Mouse (Mus musculus) CH12.LX (cell line): Measurements from ENCODE around the gene Ndufa7. TPM values are rescaled to one million over a fixed set of nuclear protein-coding genes. Genes with fewer than 3 reads are reported as not detected.

ENCODE experiments used
- DNase-seq: peaks from one replicate; pipeline ENCODE4 v3.0.0-alpha.2; 2013; ENCODE audit errors: extremely low read depth
- H3K27ac ChIP-seq: 2 replicates; pipeline ENCODE4 v1.5.1; 2012; ENCODE audit warnings: low read depth, mild to moderate bottlenecking, control low read depth, moderate library complexity; ENCODE audit not compliant: insufficient read depth
- H3K27me3 ChIP-seq: replicated peaks from 2 replicates; pipeline ENCODE3; 2012; ENCODE audit warnings: inconsistent platforms
- H3K36me3 ChIP-seq, 2 experiments: replicated peaks in 1 of 2; 2 replicates each; pipeline versions ENCODE3 to v1.6.1; 2012; ENCODE audit warnings: inconsistent platforms in 1 of 2, low read length in 1 of 2, mild to moderate bottlenecking in 1 of 2, mixed read lengths in 1 of 2, moderate library complexity in 1 of 2; ENCODE audit not compliant: control insufficient read depth in 1 of 2, insufficient read depth in 1 of 2
- H3K4me1 ChIP-seq, 2 experiments: 2 replicates each; pipeline ENCODE4 v1.6.1; 2012; ENCODE audit warnings: inconsistent platforms in 1 of 2, moderate library complexity in 1 of 2; ENCODE audit not compliant: insufficient read depth in 2 of 2, control insufficient read depth in 1 of 2
- H3K4me2 ChIP-seq: 2 replicates; pipeline ENCODE4 v1.6.1; 2012; ENCODE audit warnings: low read depth, mild to moderate bottlenecking, control low read depth; ENCODE audit not compliant: poor library complexity, insufficient read depth, severe bottlenecking
- H3K4me3 ChIP-seq, 3 experiments: fragments of 150-350 bp in 1 of 3; sonication (generic) in 1 of 3; replicated peaks in 1 of 3; 2 replicates each; pipeline versions ENCODE3 to v1.5.1; 2011 to 2012; ENCODE audit warnings: low read depth in 2 of 3, low read length in 2 of 3, mild to moderate bottlenecking in 2 of 3, moderate library complexity in 2 of 3, control low read depth in 1 of 3, improper control_type of control experiment in 1 of 3, inconsistent platforms in 1 of 3, mixed read lengths in 1 of 3; ENCODE audit not compliant: poor library complexity in 1 of 3
- H3K79me2 ChIP-seq: replicated peaks from 2 replicates; pipeline ENCODE4 v1.6.1; 2012; ENCODE audit warnings: mild to moderate bottlenecking, moderate library complexity; ENCODE audit not compliant: control insufficient read depth, poor library complexity, insufficient read depth, severe bottlenecking; ENCODE audit errors: extremely low read depth
- H3K9ac ChIP-seq: 2 replicates; pipeline ENCODE4 v1.6.1; 2012; ENCODE audit warnings: low read depth, mild to moderate bottlenecking, control low read depth, moderate library complexity; ENCODE audit not compliant: insufficient read depth
- H3K9me3 ChIP-seq: replicated peaks from 2 replicates; pipeline ENCODE3; 2012; ENCODE audit warnings: low read length, inconsistent platforms, mixed read lengths
- CHD1 ChIP-seq: IDR thresholded peaks from 2 replicates; pipeline ENCODE4 v1.6.1; 2012; ENCODE audit warnings: low read depth, low read length, improper control_type of control experiment, inconsistent platforms
- CTCF ChIP-seq, 2 experiments: IDR thresholded peaks in 1 of 2; conservative IDR thresholded peaks in 1 of 2; 2 replicates each; pipeline ENCODE4 v1.5.1; 2011 to 2012; ENCODE audit warnings: low read depth in 2 of 2, low read length in 2 of 2, improper control_type of control experiment in 1 of 2, inconsistent platforms in 1 of 2, mild to moderate bottlenecking in 1 of 2, moderate library complexity in 1 of 2
- E2F4 ChIP-seq: IDR thresholded peaks from 2 replicates; pipeline ENCODE4 v1.6.1; 2011; ENCODE audit warnings: low read depth, low read length, improper control_type of control experiment; ENCODE audit not compliant: insufficient replicate concordance
- ELF1 ChIP-seq: IDR thresholded peaks from 2 replicates; pipeline ENCODE4 v1.6.1; 2014; ENCODE audit warnings: low read depth, mild to moderate bottlenecking, inconsistent platforms, low read length, improper control_type of control experiment
- EP300 ChIP-seq: IDR thresholded peaks from 2 replicates; pipeline ENCODE4 v1.6.1; 2011; ENCODE audit warnings: low read length, improper control_type of control experiment
- JUND ChIP-seq: conservative IDR thresholded peaks from 2 replicates; pipeline ENCODE4 v1.6.1; 2011; ENCODE audit warnings: low read depth, low read length, improper control_type of control experiment
- KAT2A ChIP-seq: IDR thresholded peaks from 2 replicates; pipeline ENCODE4 v1.6.1; 2012; ENCODE audit warnings: low read length, improper control_type of control experiment, inconsistent platforms; ENCODE audit not compliant: insufficient replicate concordance
- MAFK ChIP-seq: IDR thresholded peaks from 2 replicates; pipeline ENCODE4 v1.6.1; 2011; ENCODE audit warnings: low read length, improper control_type of control experiment; ENCODE audit not compliant: insufficient replicate concordance
- MAZ ChIP-seq: IDR thresholded peaks from 2 replicates; pipeline ENCODE4 v1.6.1; 2012; ENCODE audit warnings: low read depth, mild to moderate bottlenecking, inconsistent platforms, low read length, improper control_type of control experiment, moderate library complexity
- MEF2A ChIP-seq: IDR thresholded peaks from 2 replicates; pipeline ENCODE4 v1.6.1; 2014; ENCODE audit warnings: low read depth, mild to moderate bottlenecking, inconsistent platforms, low read length, improper control_type of control experiment, borderline replicate concordance
- MXI1 ChIP-seq: IDR thresholded peaks from 2 replicates; pipeline ENCODE4 v1.6.1; 2011; ENCODE audit warnings: mild to moderate bottlenecking, low read depth, low read length, improper control_type of control experiment
- NRF1 ChIP-seq: IDR thresholded peaks from 2 replicates; pipeline ENCODE4 v1.6.1; 2014; ENCODE audit warnings: low read depth, mild to moderate bottlenecking, inconsistent platforms, low read length, improper control_type of control experiment, moderate library complexity
- POLR2A ChIP-seq: IDR thresholded peaks from 2 replicates; pipeline ENCODE4 v1.6.1; 2011; ENCODE audit warnings: low read depth, mild to moderate bottlenecking, improper control_type of control experiment, low read length
- RCOR1 ChIP-seq: conservative IDR thresholded peaks from 2 replicates; pipeline ENCODE4 v1.6.1; 2012; ENCODE audit warnings: low read depth, mild to moderate bottlenecking, inconsistent platforms, low read length, improper control_type of control experiment
- TCF12 ChIP-seq: IDR thresholded peaks from 2 replicates; pipeline ENCODE4 v1.6.1; 2014; ENCODE audit warnings: low read depth, mild to moderate bottlenecking, inconsistent platforms, low read length, improper control_type of control experiment
- USF1 ChIP-seq: IDR thresholded peaks from 2 replicates; pipeline ENCODE4 v1.6.1; 2014; ENCODE audit warnings: low read depth, mild to moderate bottlenecking, inconsistent platforms, low read length, improper control_type of control experiment
- USF2 ChIP-seq: conservative IDR thresholded peaks from 2 replicates; pipeline ENCODE4 v1.6.1; 2011; ENCODE audit warnings: low read depth, low read length, improper control_type of control experiment
- ZC3H11A ChIP-seq: IDR thresholded peaks from 2 replicates; pipeline ENCODE4 v1.6.1; 2012; ENCODE audit warnings: low read depth, mild to moderate bottlenecking, inconsistent platforms, low read length, improper control_type of control experiment
- ZKSCAN1 ChIP-seq: IDR thresholded peaks from 2 replicates; pipeline ENCODE4 v1.6.1; 2012; ENCODE audit warnings: low read depth, inconsistent platforms, low read length, improper control_type of control experiment, borderline replicate concordance
- ZMIZ1 ChIP-seq: IDR thresholded peaks from 2 replicates; pipeline ENCODE4 v1.6.1; 2012; ENCODE audit warnings: low read depth, mild to moderate bottlenecking, inconsistent platforms, low read length, improper control_type of control experiment
- dilution Hi-C: fragments of 300-500 bp; cut with MboI; formaldehyde crosslinking; loops from 2 replicates; pipeline ENCODE4 v1.14.3; 2020; ENCODE audit warnings: low sequenced_read_pairs; ENCODE audit not compliant: extremely low pct_unique_long_range_greater_than_20kb, extremely low pct_ligation_motif_present
- in situ Hi-C: fragments of 300-500 bp; cut with MboI; formaldehyde crosslinking; loops from 3 replicates; pipeline ENCODE4 v1.14.3; 2019; ENCODE audit warnings: low sequenced_read_pairs, low pct_ligation_motif_present, low pct_unique_long_range_greater_than_20kb, mixed read lengths
- polyA plus RNA-seq: library from polyadenylated mRNA; unstranded; fragments of >175 nt; gene quantifications from 2 replicates; pipeline ENCODE4 v1.2.1, GENCODE M21; 2012; ENCODE audit warnings: low read depth; ENCODE audit not compliant: insufficient read length
- total RNA-seq, 2 experiments: library from RNA; depleted of rRNA; stranded (reverse); fragments of 300-350 nt in 1 of 2; fragments of >200 nt in 1 of 2; gene quantifications; 2 replicates each; pipeline ENCODE4 v1.2.3; 2012 to 2014

The Ndufa7 gene
- total and polyA plus RNA-seq, 3 experiments = 164 to 364 (median 194) TPM

DNA sequence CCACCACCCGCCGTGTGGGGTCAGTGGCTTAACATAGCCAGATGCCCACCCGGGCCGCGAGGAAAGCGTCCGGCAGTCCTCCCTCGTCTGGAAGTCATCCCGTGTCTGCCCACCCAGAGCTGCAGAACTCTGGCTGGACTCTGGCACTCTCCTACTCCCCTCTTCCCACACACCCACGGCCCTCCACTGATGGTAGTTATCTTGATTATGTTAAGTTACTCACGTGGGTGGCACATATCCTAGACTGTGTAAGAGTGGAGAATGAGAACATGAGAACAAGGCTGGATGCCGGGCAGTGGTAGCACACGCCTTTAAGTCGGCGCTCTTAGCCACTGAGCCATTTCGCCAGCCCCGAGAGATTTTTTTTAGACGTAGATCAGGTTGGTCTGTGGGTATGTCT lies 38.0 kb upstream of the Ndufa7 start:
- in situ Hi-C loops = no loop called here
- H3K36me3 ChIP-seq = no peaks in the 10 kb centered on the region
- H3K79me2 ChIP-seq = no peaks in the 10 kb centered on the region
- peaks cover 5 to 8% of the 10 kb centered on the region in 2 experiments; a peak in 3 of 4 replicates for H3K4me1 ChIP-seq
- dilution Hi-C loops = no loop called here
- no peak for TF ChIP-seq CTCF (conservative IDR thresholded peaks at IDR 0.05 in 1 of 2, IDR thresholded peaks at IDR 0.05 in 1 of 2; ENCODE audit: low read depth in 2 of 2, low read length in 2 of 2)
- TF ChIP-seq, all 38 proteins: peak for 0
- Histone ChIP-seq H3K9me3 (no peaks in the 10 kb centered on the region), H3K9ac (no peak overlapping the region), H3K27me3 (peaks cover 22% of the 10 kb centered on the region), H3K27ac (no peak overlapping the region), H3K4me2 (no peak overlapping the region), H3K4me3 (no peak overlapping the region)
- DNase-seq = no peak

GRCm38 (mm10) chr17:33788732-33789131 lies 35.6 kb upstream of the Ndufa7 start:
- DNase-seq = no peak
- Histone ChIP-seq H3K79me2 (no peaks in the 10 kb centered on the region), H3K9me3 (no peaks in the 10 kb centered on the region), H3K27me3 (peaks cover 10% of the 10 kb centered on the region), H3K27ac (no peak overlapping the region), H3K4me2 (no peak overlapping the region), H3K4me1 (no peaks in the 10 kb centered on the region), H3K9ac (no peak overlapping the region), H3K4me3 (no peak overlapping the region), H3K36me3 (no peaks in the 10 kb centered on the region)
- dilution Hi-C loops = no loop called here
- in situ Hi-C loops = no loop called here
- TF ChIP-seq KAT2A (no peak), MEF2A (no peak), MXI1 (no peak), RCOR1 (no peak), JUND (no peak), EP300 (no peak), MAFK (no peak), USF1 (no peak), E2F4 (no peak), POLR2A (no peak), CTCF (conservative IDR thresholded peaks at IDR 0.05 in 1 of 2, IDR thresholded peaks at IDR 0.05 in 1 of 2; ENCODE audit: low read depth in 2 of 2, low read length in 2 of 2) (no peak), ZMIZ1 (no peak), ELF1 (no peak), CHD1 (no peak), NRF1 (no peak), MAZ (no peak), TCF12 (no peak), USF2 (no peak), ZKSCAN1 (no peak), ZC3H11A (no peak)
